Mouse (Mus musculus) forelimb bud, embryonic 11.5 days (tissue): ENCODE results near the gene Tmem170.

Source experiments
- DNase-seq: peaks from one replicate; pipeline ENCODE4 v3.0.0-alpha.2; 2012; ENCODE audit warnings: low read depth, low spot score

Tmem170 gene

GRCm38 (mm10) chr8:111876355-111876948, at the start of gene Tmem170:
Tmem170 (minus strand) TSS chr8:111876750.
- peak; percentile 99 for DNase-seq

- no peak for DNase-seq
These were observed 48.4 kb upstream of the Tmem170 start for GRCm38 (mm10) chr8:111924976-111925375.

DNA sequence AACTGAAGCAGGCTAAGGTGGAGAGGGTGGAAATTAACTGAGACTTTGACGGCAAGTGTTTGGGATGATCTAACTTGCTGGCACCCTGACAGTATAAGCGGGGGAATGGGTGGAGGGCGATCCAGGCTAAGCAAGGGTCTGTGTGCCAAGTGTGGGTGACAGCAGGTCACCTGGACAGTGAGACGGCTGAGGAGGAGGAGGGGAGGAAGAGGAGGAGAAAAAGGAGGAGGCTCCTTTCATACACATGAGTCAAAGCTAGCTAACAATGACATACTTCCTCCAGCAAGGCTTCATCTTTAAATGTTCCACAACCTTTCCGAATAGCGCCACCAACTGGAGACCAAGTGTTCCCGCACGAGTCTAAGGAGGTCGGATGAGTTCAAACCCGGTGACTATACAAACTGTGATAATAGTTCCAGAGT, 46.8 kb upstream of the Tmem170 start:
- DNase-seq = no peak

DNA sequence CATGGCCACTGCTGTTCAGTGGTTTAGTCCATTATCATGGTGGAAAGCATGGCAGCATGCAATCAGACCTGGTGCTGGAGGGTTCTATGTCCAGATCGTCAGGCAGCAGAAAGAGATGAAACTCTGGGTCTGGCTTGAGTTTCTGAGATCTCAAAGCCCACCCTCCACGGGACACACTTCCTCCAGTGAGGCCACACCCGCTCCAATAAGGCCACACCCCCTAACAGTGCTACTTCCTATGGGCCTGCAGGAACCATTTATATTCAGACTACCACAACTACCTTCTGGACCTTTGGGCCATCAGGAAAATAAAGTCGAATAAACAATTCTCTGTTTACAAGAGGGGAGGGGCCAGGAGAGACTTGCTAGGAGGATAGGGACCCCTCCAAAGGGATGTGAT, 44.4 kb upstream of the Tmem170 start:
- no peak for DNase-seq

DNA sequence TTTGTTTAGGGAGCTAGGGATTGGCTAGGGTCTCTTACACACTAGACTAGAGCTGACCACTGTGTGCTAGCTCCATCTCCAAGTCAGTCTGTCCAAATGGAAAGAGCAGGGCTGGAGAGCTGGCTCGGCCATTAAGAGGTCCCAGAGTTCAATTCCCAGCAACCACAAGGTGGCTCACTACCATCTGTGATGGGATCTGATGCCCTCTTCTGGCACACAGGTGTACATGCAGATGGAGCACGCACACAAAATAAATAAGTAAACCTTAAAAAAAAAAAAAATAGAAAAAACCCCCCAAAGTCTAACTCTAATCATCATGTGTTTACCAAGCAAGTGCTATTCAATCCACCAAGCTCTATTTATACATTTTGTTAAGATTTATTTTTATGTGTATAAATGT, 43.1 kb upstream of the Tmem170 start:
- no peak for DNase-seq

GRCm38 (mm10) chr8:111912860-111913432, 36.4 kb upstream of the Tmem170 start:
- no peak for DNase-seq

DNA sequence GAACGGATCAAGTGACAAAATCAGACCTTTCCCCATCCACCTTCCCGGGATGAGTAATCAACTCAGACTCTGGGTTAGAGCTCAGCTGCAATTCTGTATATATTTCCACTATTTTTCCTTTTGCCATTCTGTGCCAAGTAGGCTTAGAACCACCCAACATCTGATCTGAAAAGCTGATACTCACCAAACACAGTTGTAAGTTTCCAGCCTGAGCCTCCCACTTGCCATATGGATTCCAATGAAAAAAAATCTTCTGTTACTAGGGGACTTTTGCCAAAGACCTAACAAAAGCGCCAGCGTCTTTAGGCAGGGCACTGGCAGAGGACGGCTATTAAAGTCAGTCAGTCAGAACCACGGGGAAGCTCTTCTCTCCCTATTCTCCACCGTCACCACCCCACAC, 35.0 kb upstream of the Tmem170 start:
- DNase-seq = no peak

- no peak for DNase-seq
These were observed 33.3 kb upstream of the Tmem170 start, which contains the start of gene Chst5 for GRCm38 (mm10) chr8:111909621-111910450. Chst5 (minus strand) TSS chr8:111910447.

DNA sequence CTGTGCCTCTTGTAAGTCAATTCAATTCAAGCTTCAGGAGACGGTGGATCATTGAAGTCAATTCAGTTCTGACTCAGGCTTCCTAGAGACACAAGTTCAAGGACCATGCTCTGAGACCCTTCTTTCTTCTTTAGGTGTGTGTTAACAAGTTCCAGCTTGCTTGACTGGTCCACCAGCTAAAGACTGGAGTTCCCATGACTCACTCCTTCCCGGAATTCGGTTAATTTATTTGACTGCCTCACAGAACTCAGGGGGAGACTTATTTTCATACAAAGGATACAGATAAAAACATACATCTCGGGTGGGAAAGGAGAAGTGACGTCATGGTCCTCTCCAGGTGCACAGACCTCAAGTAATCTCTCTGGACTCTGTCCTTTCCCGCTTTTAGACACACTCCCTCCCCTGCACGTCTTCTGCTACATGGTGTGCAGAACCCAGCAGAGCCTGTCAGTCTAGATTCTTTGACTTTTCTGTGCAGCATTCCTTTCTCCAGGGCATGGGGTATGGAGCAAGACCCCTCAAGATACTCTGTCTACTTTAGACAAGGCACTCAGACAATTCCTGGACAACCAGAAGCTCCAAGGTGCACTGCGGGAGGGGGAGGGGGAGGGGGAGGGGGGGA, 29.1 kb upstream of the Tmem170 start:
- no peak for DNase-seq

DNA sequence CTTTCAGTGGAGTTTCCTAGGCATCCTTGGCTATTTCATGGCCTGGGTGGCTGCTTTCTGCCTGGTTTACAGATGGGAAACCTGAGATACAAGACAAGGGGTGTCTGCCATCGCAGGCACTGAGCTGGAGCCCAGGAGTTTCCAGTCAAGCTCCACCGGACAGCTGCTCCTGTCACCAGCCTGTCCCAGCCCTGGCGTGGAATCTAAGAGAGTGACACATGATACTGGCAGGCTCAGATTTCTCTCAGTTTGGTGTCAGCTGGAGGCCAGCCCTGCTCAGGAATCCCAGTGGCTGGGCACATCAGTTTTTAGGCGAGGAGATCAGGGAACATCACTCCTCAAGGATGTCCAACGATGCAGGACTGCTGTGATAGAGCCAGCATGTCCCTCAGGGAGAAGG, 25.5 kb upstream of the Tmem170 start:
- no peak for DNase-seq

DNA sequence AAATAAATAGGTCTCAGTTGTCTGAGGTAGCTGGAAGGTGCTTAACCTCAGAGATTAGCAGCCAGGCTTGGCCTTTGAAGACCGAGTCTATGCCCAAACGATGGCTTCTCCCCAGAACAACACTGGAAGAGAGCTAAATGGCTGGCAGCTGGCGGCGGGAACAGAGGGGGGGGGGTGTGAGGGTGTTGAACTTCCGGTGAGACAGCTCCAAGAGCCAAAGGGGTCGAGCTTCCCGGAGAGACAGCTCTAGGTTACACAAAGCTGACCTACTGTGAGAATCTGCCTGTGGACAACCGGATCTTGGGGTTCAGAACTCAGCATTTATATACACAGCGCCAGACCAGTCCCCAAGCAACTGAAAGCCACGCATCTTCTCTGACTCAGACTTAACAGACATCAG, 22.0 kb upstream of the Tmem170 start:
- no peak for DNase-seq

DNA sequence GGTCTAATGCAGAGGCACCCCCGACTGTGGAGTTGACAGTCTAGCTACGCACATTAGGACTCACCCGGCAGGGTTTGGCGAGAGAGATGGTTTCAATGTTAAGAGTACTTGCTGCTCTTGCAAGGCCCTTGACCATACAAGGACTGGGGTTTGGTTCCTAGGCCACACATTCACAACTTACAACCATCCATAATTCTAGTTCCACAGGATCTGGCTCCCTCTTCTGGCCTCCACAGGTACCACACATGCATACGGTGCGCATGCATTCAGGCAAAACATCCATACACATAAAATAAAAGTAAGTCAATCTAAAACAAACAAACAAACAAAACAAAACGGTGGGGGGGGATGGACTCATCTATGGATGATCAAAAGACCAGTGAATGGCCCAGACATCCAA, 18.4 kb upstream of the Tmem170 start:
- no peak for DNase-seq

DNA sequence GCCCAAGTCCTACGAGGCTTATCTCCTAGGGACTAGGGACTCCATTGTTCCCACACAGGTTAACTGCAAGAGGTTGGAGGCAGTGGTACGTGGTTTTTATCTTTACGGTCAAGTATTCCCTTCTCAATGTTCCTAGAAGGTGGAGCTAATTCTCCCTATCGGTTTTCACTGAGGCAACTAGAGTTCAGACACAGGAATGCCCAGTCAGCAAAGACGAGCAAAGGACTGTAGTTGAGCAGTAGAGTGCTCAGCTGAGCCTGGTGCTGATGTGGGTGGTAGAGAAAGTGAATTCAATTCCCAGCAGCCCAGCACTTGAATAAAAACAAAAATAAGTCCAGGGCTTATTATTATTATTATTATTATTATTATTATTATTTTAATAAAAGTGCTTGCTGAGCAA, 16.1 kb upstream of the Tmem170 start:
- no peak for DNase-seq

DNA sequence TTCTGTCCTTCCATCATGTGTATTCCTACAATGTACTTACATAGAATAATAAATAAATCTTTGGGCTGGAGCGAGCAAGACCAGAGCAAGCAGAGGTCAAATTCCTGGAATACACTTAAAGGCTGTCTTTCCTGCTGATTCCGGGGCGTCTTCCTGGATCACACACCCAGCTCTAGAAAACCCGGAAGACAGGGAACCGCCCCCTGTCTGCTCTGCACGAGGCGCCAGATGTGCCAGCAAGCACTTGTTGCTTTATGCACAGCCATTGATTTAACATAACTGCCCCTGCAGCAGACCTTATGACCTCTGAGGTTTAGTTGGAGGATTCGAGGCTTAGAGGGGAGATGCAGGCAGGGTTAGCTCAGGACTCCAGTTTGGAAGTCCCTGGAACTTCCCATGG, 15.4 kb upstream of the Tmem170 start:
- DNase-seq = no peak

DNA sequence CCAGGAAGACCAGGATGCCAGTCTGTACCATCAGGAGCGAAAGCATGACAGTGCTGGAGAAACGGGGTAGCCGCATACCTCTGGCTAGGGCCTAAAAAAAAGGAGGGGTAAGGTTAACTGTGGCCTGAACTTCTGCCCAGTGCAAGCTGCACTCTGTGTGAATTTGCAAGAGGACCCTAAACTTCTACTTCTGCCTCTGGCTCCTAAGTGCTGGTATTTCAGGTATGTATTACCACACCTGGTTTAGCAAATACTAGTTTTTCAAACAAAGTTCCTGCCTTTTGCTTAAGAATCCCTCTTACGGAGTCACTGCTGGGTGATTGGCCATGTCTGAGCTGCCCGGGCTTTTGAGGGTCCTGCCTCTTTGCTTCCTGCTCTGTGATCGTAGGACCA, 14.4 kb upstream of the Tmem170 start:
- no peak for DNase-seq

DNA sequence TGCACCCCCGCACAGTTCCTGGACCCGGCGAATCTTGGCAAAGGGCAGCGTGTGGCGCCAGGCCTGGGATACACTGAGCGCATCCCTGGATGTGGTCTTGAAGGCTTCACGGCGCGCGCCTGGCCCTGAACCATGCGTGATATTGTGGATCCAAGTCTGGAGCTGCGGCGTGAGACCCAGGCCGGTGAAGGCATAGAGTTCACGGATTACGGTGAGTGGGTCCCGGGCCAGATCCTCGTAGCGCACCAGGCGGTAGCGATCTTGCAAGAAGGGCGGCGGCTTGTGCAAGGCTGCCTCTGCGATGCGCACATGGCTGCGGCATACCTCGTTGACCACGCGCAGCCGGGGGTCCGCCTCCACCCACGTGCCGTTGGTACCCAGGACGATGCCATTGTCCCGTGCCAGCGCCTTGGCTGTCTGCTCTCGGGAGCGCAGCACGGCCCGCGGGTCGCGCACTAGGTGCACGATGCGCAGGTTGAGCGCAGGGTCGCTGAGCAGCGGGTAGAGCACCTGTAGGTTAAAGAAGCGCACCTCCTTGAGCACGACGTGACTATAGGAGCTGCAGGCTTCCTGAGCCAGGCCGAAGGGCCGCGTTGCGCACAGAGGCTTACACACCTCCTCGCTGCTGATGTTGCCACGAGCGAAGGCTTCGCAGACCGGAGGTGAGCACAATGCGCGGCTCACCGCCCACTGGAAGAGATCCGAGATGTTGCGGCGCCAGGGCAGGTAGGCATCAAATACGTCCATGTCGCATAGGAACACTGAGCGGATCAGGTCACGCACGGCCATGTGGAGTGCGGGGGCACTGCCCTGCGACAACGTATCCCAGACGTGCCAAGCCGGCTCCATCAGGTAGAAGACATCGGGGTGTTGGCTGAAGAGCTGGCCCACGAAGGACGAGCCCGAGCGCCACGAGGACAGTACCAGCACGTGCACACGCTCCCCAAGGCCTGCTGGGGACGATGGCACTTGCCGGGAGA, 13.7 kb upstream of the Tmem170 start:
- DNase-seq = no peak

- DNase-seq = no peak
These were observed 11.6 kb upstream of the Tmem170 start for GRCm38 (mm10) chr8:111888091-111888650.

DNA sequence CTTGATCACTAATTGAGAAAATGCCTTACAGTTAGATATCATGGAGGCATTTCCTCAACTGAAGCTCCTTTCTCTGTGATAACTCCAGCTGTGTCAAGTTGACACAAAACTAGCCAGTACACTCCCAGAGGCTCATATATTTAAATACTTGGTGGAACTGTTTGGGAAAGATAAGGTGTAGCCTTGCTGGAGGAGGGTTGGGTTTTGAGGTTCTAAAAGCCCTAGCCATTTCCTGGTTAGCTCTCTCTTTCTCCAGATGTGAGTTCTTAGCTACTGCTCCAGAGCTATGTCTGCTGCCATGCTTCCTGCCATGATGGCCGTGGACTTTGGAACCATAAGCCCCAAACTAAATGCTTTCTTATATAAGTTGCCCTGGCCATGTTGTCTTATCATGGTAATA, 10.9 kb upstream of the Tmem170 start:
- DNase-seq = no peak

GRCm38 (mm10) chr8:111883615-111884014, 7.1 kb upstream of the Tmem170 start:
- DNase-seq = no peak

- peak; percentile 57 for DNase-seq
These were observed 5.0 kb upstream of the Tmem170 start for GRCm38 (mm10) chr8:111881591-111881990.

GRCm38 (mm10) chr8:111877711-111878110, 1.2 kb upstream of the Tmem170 start:
- no peak for DNase-seq
